Mouse (Mus musculus) kidney, embryonic 16.5 days (tissue): ENCODE results near the gene Robo1. TPM values are rescaled to one million over a fixed set of nuclear protein-coding genes. Genes with fewer than 3 reads are reported as not detected.
A peak's percentile ranks its signal among the peaks of the same experiment; 100 is the strongest.

Source experiments
- ATAC-seq: fragments of 200-750 bp; cut with Nextera tagmentation; 2 replicates; pipeline ENCODE4 v1.8.0; 2017; ENCODE audit warnings: moderate TSS enrichment; ENCODE audit not compliant: low FRiP score, low TSS enrichment
- H3K27ac ChIP-seq: fragments of 300-500 bp; sonication (generic); 2 replicates; pipeline ENCODE4 v1.5.1; 2014; ENCODE audit warnings: low read length
- H3K27me3 ChIP-seq: fragments of 300-500 bp; sonication (generic); 2 replicates; pipeline ENCODE4 v1.6.1; 2014; ENCODE audit warnings: low read length, control low read depth, mixed read lengths; ENCODE audit not compliant: insufficient read depth
- H3K36me3 ChIP-seq: fragments of 300-500 bp; sonication (generic); 2 replicates; pipeline ENCODE4 v1.6.1; 2014; ENCODE audit warnings: low read length, control low read depth, mixed read lengths; ENCODE audit not compliant: insufficient read depth
- H3K4me1 ChIP-seq: fragments of 300-500 bp; sonication (generic); 2 replicates; pipeline ENCODE4 v1.6.1; 2014; ENCODE audit warnings: low read length, control low read depth, mixed read lengths; ENCODE audit not compliant: insufficient read depth
- H3K4me2 ChIP-seq: fragments of 300-500 bp; sonication (generic); replicated peaks from 2 replicates; pipeline ENCODE4 v1.6.1; 2014; ENCODE audit warnings: low read depth, low read length
- H3K4me3 ChIP-seq: fragments of 300-500 bp; sonication (generic); 2 replicates; pipeline ENCODE4 v1.5.1; 2014; ENCODE audit warnings: mild to moderate bottlenecking, low read length
- H3K9ac ChIP-seq: fragments of 300-500 bp; sonication (generic); replicated peaks from 2 replicates; pipeline ENCODE4 v1.6.1; 2014; ENCODE audit warnings: low read length
- H3K9me3 ChIP-seq: fragments of 300-500 bp; sonication (generic); 2 replicates; pipeline ENCODE4 v1.6.1; 2016; ENCODE audit warnings: low read length, control low read depth
- WGBS: fragments of 180-500 bp; shearing (Covaris S2); extraction: QIAGEN DNeasy Blood & Tissue Kit; methylation state at CpG from one replicate; pipeline ENCODE4 v1.1.7; 2014; 5-methylcytosine and 5-hydroxymethylcytosine counted together
- polyA plus RNA-seq: library from polyadenylated mRNA; unstranded; fragments of >200 nt; fragmentation: Nextera tagmentation; extraction: Ambion mirVana; gene quantifications from 2 replicates; pipeline ENCODE4 v1.2.1, GENCODE M21; 2015

The Robo1 gene
- polyA plus RNA-seq, 1 experiment from 2014 or later = 24.8 TPM

DNA sequence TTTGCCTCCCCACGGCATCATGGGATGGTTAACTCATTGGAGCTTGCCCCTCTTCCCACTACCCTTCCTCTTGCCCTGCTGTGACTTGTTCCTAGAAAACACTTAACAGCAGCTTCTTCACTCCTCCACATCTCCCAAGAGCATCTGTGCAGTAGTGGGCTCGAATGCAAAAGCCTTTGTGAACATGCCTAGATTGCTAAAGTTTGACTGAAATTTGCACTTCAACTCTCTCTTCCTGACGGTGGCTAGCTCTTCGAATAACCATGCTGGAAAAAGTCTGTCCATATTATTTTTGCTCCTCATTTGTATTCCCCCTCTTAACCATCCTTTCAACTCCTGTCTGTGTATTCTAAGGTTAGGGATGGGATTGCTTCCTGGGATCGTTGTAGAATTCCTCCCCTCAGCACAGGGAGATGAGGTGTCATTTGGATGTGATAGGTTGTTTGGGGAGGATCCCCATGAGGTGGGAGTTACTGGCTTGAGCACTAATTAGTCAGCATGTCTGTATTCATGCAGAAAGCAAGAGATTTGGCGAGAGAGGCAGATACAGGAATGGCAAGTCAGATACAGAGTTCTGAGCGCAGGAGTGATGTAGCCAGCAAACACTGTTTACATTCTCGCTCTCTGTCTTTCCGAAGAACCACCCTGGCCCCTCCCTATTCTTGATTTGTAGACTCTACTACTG, 409.2 kb downstream of the Robo1 start:
- 37% methylated on average over 9 of the region's 9 CpGs for WGBS
- peak; percentile 62; the same call in 1 of the 2 replicates for ATAC-seq
- no peak overlapping the region for H3K4me3 ChIP-seq

DNA sequence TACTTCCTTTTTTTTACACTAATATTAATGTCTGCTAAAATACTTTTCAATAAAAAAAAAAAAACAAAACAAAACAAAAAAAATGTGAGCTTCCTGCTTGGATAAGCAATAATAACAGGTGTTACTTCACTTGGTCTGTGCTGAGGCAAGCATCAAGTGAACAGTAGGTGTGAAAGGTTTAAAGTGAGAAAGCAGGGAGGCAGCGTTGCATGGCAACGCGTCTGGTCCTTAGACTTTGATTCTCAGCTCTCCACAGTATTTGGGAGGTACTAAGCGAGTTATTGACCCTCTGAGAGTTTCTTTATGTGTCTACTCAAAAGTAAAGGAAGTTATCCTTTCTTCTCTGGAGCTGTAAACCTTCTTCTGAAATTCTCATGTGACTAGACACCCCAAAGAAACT, 411.0 kb downstream of the Robo1 start:
- H3K27ac ChIP-seq = no peak overlapping the region
- no peak overlapping the region for H3K9ac ChIP-seq
- H3K27me3 ChIP-seq = no peaks in the 10 kb centered on the region
- H3K4me3 ChIP-seq = no peak overlapping the region
- no peak for ATAC-seq
- no peak overlapping the region for H3K4me2 ChIP-seq
- H3K36me3 ChIP-seq = no peaks in the 10 kb centered on the region
- WGBS = 43% methylated on average over 4 of the region's 4 CpGs
- peaks cover 19% of the 10 kb centered on the region for H3K4me1 ChIP-seq
- H3K9me3 ChIP-seq = no peaks in the 10 kb centered on the region

More for the DNA sequence above, 409.2 kb downstream of the Robo1 start:
- H3K4me2 ChIP-seq = 0 out of 2 replicates have a peak overlapping the region, but pooled peaks have one; percentile 5
- H3K36me3 ChIP-seq = no peaks in the 10 kb centered on the region
- H3K9ac ChIP-seq = no peak overlapping the region
- H3K27me3 ChIP-seq = no peaks in the 10 kb centered on the region
- H3K4me1 ChIP-seq = peaks cover 19% of the 10 kb centered on the region
- no peaks in the 10 kb centered on the region for H3K9me3 ChIP-seq
- H3K27ac ChIP-seq = no peak overlapping the region

DNA sequence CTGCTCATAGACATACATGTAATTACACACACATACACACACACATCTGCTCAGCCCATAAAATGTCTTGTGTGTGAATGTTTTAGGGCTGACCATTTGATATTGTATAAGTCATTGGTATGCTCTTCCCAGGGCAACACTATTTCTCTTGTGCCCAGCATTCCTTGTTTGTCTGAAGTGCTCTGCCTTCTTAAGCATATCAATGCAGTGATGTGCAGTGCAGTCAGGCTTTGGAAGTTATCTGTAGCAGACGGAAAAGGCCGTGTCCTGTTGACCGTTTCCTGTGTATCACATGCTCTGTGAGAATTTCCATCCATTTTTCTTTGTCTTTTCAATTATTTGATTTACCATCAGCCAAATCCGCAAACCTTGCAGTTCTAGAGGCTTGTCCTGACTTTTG, 412.9 kb downstream of the Robo1 start:
- WGBS = 85% methylated on average over 4 of the region's 4 CpGs

DNA sequence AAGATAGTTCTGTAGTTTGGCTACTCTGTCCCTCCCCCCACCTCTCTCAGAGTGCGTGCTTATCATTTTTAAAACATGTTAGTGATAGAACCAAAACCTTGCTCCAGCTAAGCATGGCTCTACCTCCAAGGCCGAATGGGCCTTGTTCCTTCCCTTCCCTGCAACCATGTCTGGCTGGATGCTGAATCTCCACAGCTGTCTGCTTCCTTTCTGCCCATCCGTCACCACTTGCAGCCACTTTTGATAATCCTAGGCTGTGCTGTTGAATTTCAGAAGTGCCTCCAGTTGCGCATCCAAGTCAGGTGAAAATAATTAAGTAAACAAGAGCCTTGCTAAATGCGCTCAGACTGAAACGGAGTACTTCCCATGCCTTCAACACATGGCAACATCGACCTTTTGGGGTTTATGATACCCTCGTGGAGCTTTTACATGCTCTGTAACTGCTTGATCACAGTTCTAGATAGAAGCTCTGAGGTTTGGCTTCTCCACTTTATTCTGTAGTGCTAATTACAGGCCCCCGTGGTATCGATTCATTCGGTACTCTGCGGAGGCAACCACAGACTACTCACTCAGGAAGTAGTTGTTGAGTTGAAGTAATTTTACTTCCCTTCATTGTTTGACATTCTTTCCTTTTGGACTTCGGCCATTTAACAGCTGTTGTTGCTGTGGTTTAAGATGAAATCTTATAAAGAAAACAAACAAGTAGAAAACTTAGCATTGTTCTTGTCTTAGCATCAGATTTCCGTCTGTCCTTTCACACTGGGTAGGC, 413.8 kb downstream of the Robo1 start:
- Histone ChIP-seq H3K27me3 (no peaks in the 10 kb centered on the region), H3K9ac (no peak overlapping the region), H3K36me3 (no peaks in the 10 kb centered on the region), H3K27ac (peak overlapping the region; percentile 25; the same call in 1 of the 2 replicates), H3K9me3 (no peaks in the 10 kb centered on the region), H3K4me3 (no peak overlapping the region), H3K4me1 (peaks cover 15% of the 10 kb centered on the region), H3K4me2 (no peak overlapping the region)
- no peak for ATAC-seq
- 72% methylated on average over 14 of the region's 14 CpGs for WGBS

More for the DNA sequence above, 412.9 kb downstream of the Robo1 start:
- H3K4me2 ChIP-seq = no peak overlapping the region
- no peaks in the 10 kb centered on the region for H3K36me3 ChIP-seq
- no peak overlapping the region for H3K9ac ChIP-seq
- H3K27ac ChIP-seq = no peak overlapping the region
- H3K27me3 ChIP-seq = no peaks in the 10 kb centered on the region
- H3K9me3 ChIP-seq = no peaks in the 10 kb centered on the region
- H3K4me1 ChIP-seq = peaks cover 16% of the 10 kb centered on the region
- H3K4me3 ChIP-seq = no peak overlapping the region
- ATAC-seq = no peak

DNA sequence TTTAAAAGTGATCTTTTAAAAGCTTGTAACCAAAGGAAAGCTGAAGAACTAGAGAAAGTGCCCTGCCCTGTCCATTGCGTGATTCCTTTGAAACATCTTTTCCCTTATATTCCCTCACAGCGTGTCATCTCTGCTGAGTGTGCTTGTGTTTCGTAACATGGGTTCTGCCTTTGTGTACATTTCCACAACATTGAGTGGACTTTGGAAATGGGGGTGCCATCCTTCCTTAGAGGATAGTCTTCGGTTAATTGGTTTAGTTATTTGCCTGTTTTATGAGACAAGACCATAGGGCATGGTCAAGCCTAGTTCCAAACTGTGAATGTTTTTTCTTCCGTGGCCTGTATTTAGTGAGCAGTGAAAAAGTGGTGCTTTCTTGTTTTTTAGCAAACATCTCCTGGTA, 426.1 kb downstream of the Robo1 start:
- Histone ChIP-seq H3K9me3 (no peaks in the 10 kb centered on the region), H3K4me2 (no peak overlapping the region), H3K4me1 (peaks cover 21% of the 10 kb centered on the region), H3K4me3 (no peak overlapping the region), H3K27me3 (no peaks in the 10 kb centered on the region), H3K36me3 (no peaks in the 10 kb centered on the region), H3K9ac (no peak overlapping the region), H3K27ac (peak overlapping the region; percentile 3)
- 68% methylated on average over 5 of the region's 5 CpGs for WGBS
- peak; percentile 62; the same call in 1 of the 2 replicates for ATAC-seq

DNA sequence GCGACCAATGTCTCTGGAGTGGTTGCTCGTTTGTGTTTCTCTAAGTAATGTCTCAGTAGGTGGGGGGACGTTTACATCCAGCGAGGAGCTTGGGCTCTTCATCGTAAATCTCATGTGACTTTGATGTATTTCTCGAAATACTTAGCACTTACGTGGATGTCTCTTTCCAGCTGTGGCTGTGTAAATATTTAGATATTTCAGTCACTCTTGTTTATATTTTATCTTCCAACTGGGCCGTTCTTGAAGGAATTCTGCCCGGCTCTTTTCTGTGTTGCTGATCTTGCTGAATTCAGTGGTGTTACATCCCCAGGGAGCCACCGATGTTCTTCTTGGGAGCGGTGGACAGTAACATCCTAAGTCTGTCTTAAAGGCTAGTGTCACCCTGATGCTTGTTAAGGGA, 427.1 kb downstream of the Robo1 start:
- H3K4me2 ChIP-seq = no peak overlapping the region
- peaks cover 21% of the 10 kb centered on the region for H3K4me1 ChIP-seq
- no peaks in the 10 kb centered on the region for H3K27me3 ChIP-seq
- H3K9me3 ChIP-seq = no peaks in the 10 kb centered on the region
- no peak for ATAC-seq
- H3K9ac ChIP-seq = no peak overlapping the region
- H3K4me3 ChIP-seq = no peak overlapping the region
- no peak overlapping the region for H3K27ac ChIP-seq
- 28% methylated on average over 11 of the region's 11 CpGs for WGBS
- H3K36me3 ChIP-seq = no peaks in the 10 kb centered on the region

DNA sequence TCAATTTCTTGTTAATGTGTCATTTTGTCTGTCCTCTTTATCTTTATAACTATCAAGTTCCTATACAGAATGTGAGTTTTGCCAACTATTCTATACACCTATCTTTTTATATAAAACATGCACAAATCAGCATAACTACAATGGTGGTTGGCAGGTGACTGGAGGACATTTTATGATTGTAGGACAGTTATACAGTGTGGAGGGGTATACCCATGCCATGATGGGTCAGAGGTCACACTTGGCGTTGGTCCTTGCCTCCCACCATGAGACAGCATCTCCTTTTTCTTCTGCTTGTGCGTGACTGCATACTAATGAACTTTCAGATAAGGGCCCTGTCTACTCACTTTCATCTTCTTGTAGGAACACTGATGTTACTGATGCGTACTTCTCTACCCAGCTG, 427.5 kb downstream of the Robo1 start:
- Histone ChIP-seq H3K9ac (no peak overlapping the region), H3K9me3 (no peaks in the 10 kb centered on the region), H3K27me3 (no peaks in the 10 kb centered on the region), H3K36me3 (no peaks in the 10 kb centered on the region), H3K27ac (no peak overlapping the region), H3K4me3 (no peak overlapping the region), H3K4me2 (no peak overlapping the region), H3K4me1 (peaks cover 21% of the 10 kb centered on the region)
- WGBS = 69% methylated on average over 3 of the region's 3 CpGs
- 0 out of 2 replicates have a peak, but pooled peaks have one; percentile 23 for ATAC-seq

DNA sequence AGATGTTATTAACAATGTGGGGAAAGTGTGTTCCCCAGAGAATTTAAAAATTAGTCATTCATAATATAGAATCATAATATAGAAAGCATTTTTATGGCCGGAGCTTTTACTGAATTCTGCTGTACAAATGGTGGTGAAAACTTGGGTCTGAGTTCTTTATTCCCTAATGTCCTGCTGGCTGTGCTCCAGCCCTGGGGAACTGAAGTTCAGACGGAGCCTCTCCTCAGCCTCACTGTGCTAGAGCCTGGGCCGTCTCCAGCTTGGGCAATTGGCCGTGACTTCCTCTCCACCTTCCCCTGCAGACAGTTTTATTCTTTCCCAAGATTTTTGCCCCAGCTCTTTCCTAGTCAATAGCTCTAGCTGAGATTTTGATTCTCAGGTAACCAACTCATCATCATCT, 429.0 kb downstream of the Robo1 start:
- Histone ChIP-seq H3K27me3 (no peaks in the 10 kb centered on the region), H3K9me3 (0 out of 2 replicates have a peak, but pooled peaks cover 4% of the 10 kb centered on the region), H3K4me1 (peaks cover 21% of the 10 kb centered on the region), H3K36me3 (peaks cover 7% of the 10 kb centered on the region), H3K27ac (no peak overlapping the region), H3K4me2 (no peak overlapping the region), H3K4me3 (no peak overlapping the region), H3K9ac (no peak overlapping the region)
- ATAC-seq = peak; percentile 82; the same call in 1 of the 2 replicates
- 14% methylated on average over 4 of the region's 4 CpGs for WGBS

DNA sequence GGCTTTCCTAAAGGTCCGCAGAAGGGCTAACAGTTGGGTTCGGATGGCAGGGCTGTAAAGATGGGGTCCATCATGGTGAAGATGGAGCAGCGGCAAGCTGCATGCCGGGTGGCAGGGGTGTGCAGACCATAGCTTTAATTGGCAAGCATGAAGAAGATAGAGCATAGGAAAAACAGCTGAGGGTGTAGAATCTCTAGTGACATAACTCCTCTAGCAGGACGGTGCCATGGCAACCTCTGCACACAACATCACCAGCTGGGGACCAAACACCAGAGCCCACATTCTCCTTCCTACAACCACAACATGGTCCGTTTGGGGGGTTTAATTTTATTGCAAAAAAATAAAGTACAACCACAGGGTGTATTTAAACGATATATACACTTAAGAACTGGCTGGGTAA, 432.1 kb downstream of the Robo1 start:
- no peaks in the 10 kb centered on the region for H3K27me3 ChIP-seq
- H3K4me2 ChIP-seq = no peak overlapping the region
- no peak overlapping the region for H3K9ac ChIP-seq
- H3K36me3 ChIP-seq = peaks cover 22% of the 10 kb centered on the region
- H3K9me3 ChIP-seq = peaks cover 12% of the 10 kb centered on the region
- H3K4me1 ChIP-seq = peaks cover 11% of the 10 kb centered on the region
- H3K27ac ChIP-seq = no peak overlapping the region
- ATAC-seq = no peak
- H3K4me3 ChIP-seq = no peak overlapping the region
- WGBS = 94% methylated on average over 7 of the region's 7 CpGs

DNA sequence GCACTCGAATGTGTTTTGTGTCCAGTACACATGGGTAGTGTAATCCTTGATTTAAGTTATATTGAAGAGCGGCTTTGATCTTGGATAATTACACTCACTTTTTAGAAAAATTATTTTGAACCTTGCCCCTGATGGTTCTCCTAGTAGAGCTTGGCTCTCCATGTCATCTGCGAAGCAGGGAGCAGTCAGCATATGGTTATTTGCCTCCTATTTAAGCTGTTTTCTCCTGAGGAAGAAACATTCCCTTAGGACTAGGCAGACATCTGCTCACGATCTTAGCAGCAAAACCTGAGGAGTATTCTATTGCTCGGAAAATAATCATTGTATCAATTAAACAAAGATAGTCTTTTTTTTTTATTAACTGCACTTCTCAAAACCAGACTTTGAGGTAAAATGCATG, 439.6 kb downstream of the Robo1 start:
- 93% methylated on average over 5 of the region's 5 CpGs for WGBS
- H3K4me2 ChIP-seq = no peak overlapping the region
- ATAC-seq = no peak

More for the DNA sequence above, 439.6 kb downstream of the Robo1 start:
- Histone ChIP-seq H3K9ac (no peak overlapping the region), H3K4me3 (no peak overlapping the region), H3K36me3 (peaks cover 14% of the 10 kb centered on the region), H3K9me3 (peaks cover 7% of the 10 kb centered on the region), H3K4me1 (0 out of 2 replicates have a peak, but pooled peaks cover 6% of the 10 kb centered on the region), H3K27ac (no peak overlapping the region), H3K27me3 (no peaks in the 10 kb centered on the region)
